Mouse (Mus musculus) C2C12 (cell line): ENCODE data around the gene Ribc2. TPM values are rescaled to one million over a fixed set of nuclear protein-coding genes. Genes with fewer than 3 reads are reported as not detected.
A peak's percentile ranks its signal among the peaks of the same experiment; 100 is the strongest.

Experiments
- H3K27me3 ChIP-seq: one replicate; pipeline ENCODE4 v1.6.1; 2011; ENCODE audit not compliant: control insufficient read depth, insufficient read depth, insufficient read length
- H3K36me3 ChIP-seq: one replicate; pipeline ENCODE4 v1.6.1; 2011; ENCODE audit not compliant: control insufficient read depth, insufficient read depth
- H3K4me3 ChIP-seq: one replicate; pipeline ENCODE4 v1.5.1; 2011; ENCODE audit warnings: mild to moderate bottlenecking, control low read depth; ENCODE audit not compliant: poor library complexity, insufficient read depth, severe bottlenecking
- H3K79me2 ChIP-seq: one replicate; pipeline ENCODE4 v1.6.1; 2011; ENCODE audit not compliant: control insufficient read depth, insufficient read depth
- H3K79me3 ChIP-seq: one replicate; pipeline ENCODE4 v1.6.1; 2011; ENCODE audit warnings: low read depth, control low read depth
- H3ac ChIP-seq: one replicate; pipeline ENCODE3; 2011; ENCODE audit warnings: low read depth; ENCODE audit not compliant: control insufficient read depth, insufficient read length
- CEBPB ChIP-seq: IDR thresholded peaks from one replicate; pipeline ENCODE4 v1.6.1; 2011; ENCODE audit warnings: low read depth, mild to moderate bottlenecking, control low read depth, moderate library complexity
- CTCF ChIP-seq: IDR thresholded peaks from one replicate; pipeline ENCODE4 v1.5.1; 2011; ENCODE audit not compliant: control insufficient read depth, insufficient read depth, insufficient read length
- FOSL1 ChIP-seq: IDR thresholded peaks from one replicate; pipeline ENCODE4 v1.8.0; 2011; ENCODE audit warnings: mild to moderate bottlenecking, low read length; ENCODE audit not compliant: poor library complexity, insufficient read depth, severe bottlenecking
- MAX ChIP-seq: IDR thresholded peaks from one replicate; pipeline ENCODE4 v1.6.1; 2011; ENCODE audit warnings: mild to moderate bottlenecking, control low read depth
- MYOD1 ChIP-seq: IDR thresholded peaks from one replicate; pipeline ENCODE4 v1.6.1; 2011; ENCODE audit warnings: low read depth; ENCODE audit not compliant: control insufficient read depth, insufficient read length
- MYOG ChIP-seq: IDR thresholded peaks from one replicate; pipeline ENCODE4 v1.6.1; 2011; ENCODE audit not compliant: control insufficient read depth, insufficient read length; ENCODE audit errors: extremely low read depth
- USF1 ChIP-seq: IDR thresholded peaks from one replicate; pipeline ENCODE4 v1.6.1; 2011; ENCODE audit warnings: low read depth, mild to moderate bottlenecking, control low read depth, moderate library complexity
- polyA plus RNA-seq: library from polyadenylated mRNA; unstranded; fragments of >200 nt; fragmentation: generic; extraction: Trizol; gene quantifications from one replicate; pipeline ENCODE4 v1.2.1, GENCODE M21; 2012; ENCODE audit warnings: missing spikeins

Ribc2 gene
- polyA plus RNA-seq, 1 experiment: not detected

- Histone ChIP-seq H3K79me2 (no peaks in the 10 kb centered on the region), H3K79me3 (no peaks in the 10 kb centered on the region), H3ac (no peak overlapping the region), H3K27me3 (peaks cover 50% of the 10 kb centered on the region), H3K4me3 (no peak overlapping the region), H3K36me3 (no peaks in the 10 kb centered on the region)
- TF ChIP-seq MYOG (no peak), CEBPB (no peak), CTCF (no peak), FOSL1 (no peak), MYOD1 (no peak), USF1 (no peak), MAX (no peak)
Measured at GRCm38 (mm10) chr15:85143161-85143560, 11.3 kb downstream of the Ribc2 start.

GRCm38 (mm10) chr15:85143747-85144146, 11.9 kb downstream of the Ribc2 start:
- H3ac ChIP-seq: no peak overlapping the region
- no peaks in the 10 kb centered on the region for H3K79me3 ChIP-seq
- TF ChIP-seq MAX (no peak), USF1 (no peak), MYOD1 (no peak), MYOG (no peak), FOSL1 (no peak), CEBPB (no peak), CTCF (no peak)
- no peak overlapping the region for H3K4me3 ChIP-seq
- H3K27me3 ChIP-seq: peaks cover 50% of the 10 kb centered on the region
- H3K79me2 ChIP-seq: no peaks in the 10 kb centered on the region
- no peaks in the 10 kb centered on the region for H3K36me3 ChIP-seq

- H3ac ChIP-seq: no peak overlapping the region
- H3K27me3 ChIP-seq: peaks cover 45% of the 10 kb centered on the region
- H3K36me3 ChIP-seq: no peaks in the 10 kb centered on the region
- H3K79me3 ChIP-seq: no peaks in the 10 kb centered on the region
- TF ChIP-seq MAX (no peak), USF1 (no peak), FOSL1 (no peak), CTCF (no peak), CEBPB (no peak), MYOG (no peak), MYOD1 (no peak)
- no peaks in the 10 kb centered on the region for H3K79me2 ChIP-seq
- H3K4me3 ChIP-seq: no peak overlapping the region
Measured at GRCm38 (mm10) chr15:85144249-85144648, 12.4 kb downstream of the Ribc2 start.

- Histone ChIP-seq H3K4me3 (no peak overlapping the region), H3K36me3 (no peaks in the 10 kb centered on the region), H3K79me3 (no peaks in the 10 kb centered on the region), H3K79me2 (no peaks in the 10 kb centered on the region), H3K27me3 (peaks cover 50% of the 10 kb centered on the region), H3ac (no peak overlapping the region)
- no peak for TF ChIP-seq CEBPB
- peak; percentile 98 for TF ChIP-seq CTCF
- TF ChIP-seq FOSL1: no peak
Measured at GRCm38 (mm10) chr15:85151433-85151918, 19.6 kb downstream of the Ribc2 start.

GRCm38 (mm10) chr15:85152577-85152976, 20.7 kb downstream of the Ribc2 start:
- H3ac ChIP-seq: no peak overlapping the region
- no peaks in the 10 kb centered on the region for H3K79me2 ChIP-seq
- no peak for TF ChIP-seq FOSL1
- no peak for TF ChIP-seq CEBPB
- no peak for TF ChIP-seq MYOG
- no peak for TF ChIP-seq CTCF
- no peak for TF ChIP-seq MYOD1
- TF ChIP-seq MAX: no peak
- TF ChIP-seq USF1: no peak
- no peak overlapping the region for H3K4me3 ChIP-seq
- H3K27me3 ChIP-seq: peaks cover 51% of the 10 kb centered on the region
- no peaks in the 10 kb centered on the region for H3K79me3 ChIP-seq
- no peaks in the 10 kb centered on the region for H3K36me3 ChIP-seq

GRCm38 (mm10) chr15:85154091-85154490, 22.2 kb downstream of the Ribc2 start:
- Histone ChIP-seq H3K36me3 (no peaks in the 10 kb centered on the region), H3K4me3 (no peak overlapping the region), H3K79me3 (no peaks in the 10 kb centered on the region), H3K27me3 (peaks cover 39% of the 10 kb centered on the region), H3K79me2 (no peaks in the 10 kb centered on the region), H3ac (no peak overlapping the region)
- TF ChIP-seq CTCF: no peak
